Mouse (Mus musculus) thymus, adult 2 months (tissue): ENCODE measurements around the gene Angptl2. TPM values are rescaled to one million over a fixed set of nuclear protein-coding genes. Genes with fewer than 3 reads are reported as not detected.

Experiments used
- DNase-seq: peaks from one replicate; pipeline ENCODE4 v3.0.0; 2021
- H3K27ac ChIP-seq: fragments of 200-500 bp; 2 replicates; pipeline ENCODE4 v1.5.1; 2012; ENCODE audit warnings: low read length, control low read depth; ENCODE audit not compliant: control insufficient read depth, insufficient read depth
- H3K27me3 ChIP-seq: fragments of 200-500 bp; 2 replicates; pipeline ENCODE4 v1.6.1; 2012; ENCODE audit warnings: mild to moderate bottlenecking, low read length, moderate library complexity, mixed read lengths; ENCODE audit not compliant: control insufficient read depth, insufficient read depth
- H3K36me3 ChIP-seq: fragments of 200-500 bp; 2 replicates; pipeline ENCODE4 v1.6.1; 2012; ENCODE audit warnings: mild to moderate bottlenecking, low read length, moderate library complexity; ENCODE audit not compliant: control insufficient read depth, insufficient read depth
- H3K4me1 ChIP-seq: fragments of 200-500 bp; replicated peaks from 2 replicates; pipeline ENCODE4 v1.6.1; 2012; ENCODE audit warnings: low read length; ENCODE audit not compliant: control insufficient read depth, insufficient read depth
- H3K4me3 ChIP-seq: fragments of 200-500 bp; 2 replicates; pipeline ENCODE4 v1.5.1; 2012; ENCODE audit warnings: mild to moderate bottlenecking, low read length, control low read depth, moderate library complexity; ENCODE audit not compliant: control insufficient read depth, insufficient read depth
- CTCF ChIP-seq: fragments of 200-500 bp; IDR thresholded peaks from 2 replicates; pipeline ENCODE4 v1.5.1; 2012; ENCODE audit warnings: mild to moderate bottlenecking, control low read depth, low read length, moderate library complexity, borderline replicate concordance; ENCODE audit not compliant: control insufficient read depth, poor library complexity, insufficient read depth; ENCODE audit errors: extremely low read depth
- POLR2A ChIP-seq: fragments of 200-500 bp; IDR thresholded peaks from 2 replicates; pipeline ENCODE4 v1.6.1; 2012; ENCODE audit warnings: mild to moderate bottlenecking, low read length, control low read depth, moderate library complexity; ENCODE audit not compliant: control insufficient read depth, poor library complexity, insufficient read depth; ENCODE audit errors: extremely low read depth
- WGBS: fragments of 180-500 bp; shearing (Covaris S2); methylation state at CpG from one replicate; pipeline ENCODE4 v1.1.7; 2018; 5-methylcytosine and 5-hydroxymethylcytosine counted together
- polyA plus RNA-seq: library from polyadenylated mRNA; depleted of rRNA; stranded (reverse); fragments of >200 nt; gene quantifications from 2 replicates; pipeline ENCODE4 v1.2.3, GENCODE M21; 2012

Gene Angptl2
- polyA plus RNA-seq, 1 experiment, result 64.5 TPM

- Histone ChIP-seq H3K4me3 (no peak overlapping the region), H3K4me1 (no peaks in the 10 kb centered on the region), H3K27me3 (no peaks in the 10 kb centered on the region), H3K27ac (no peak overlapping the region), H3K36me3 (no peaks in the 10 kb centered on the region)
- DNase-seq, result no peak
- TF ChIP-seq POLR2A, result no peak
- no peak for TF ChIP-seq CTCF
- 93% methylated on average over 16 of the region's 16 CpGs for WGBS
Measured at GRCm38 (mm10) chr2:33179930-33180630, 35.8 kb upstream of the Angptl2 start.

- Histone ChIP-seq H3K4me1 (no peaks in the 10 kb centered on the region), H3K27ac (no peak overlapping the region), H3K4me3 (no peak overlapping the region), H3K36me3 (no peaks in the 10 kb centered on the region), H3K27me3 (no peaks in the 10 kb centered on the region)
- DNase-seq, result no peak
- no peak for TF ChIP-seq POLR2A
- TF ChIP-seq CTCF, result no peak
- 98% methylated on average over 7 of the region's 7 CpGs for WGBS
Measured at GRCm38 (mm10) chr2:33183321-33183720, 32.5 kb upstream of the Angptl2 start.

GRCm38 (mm10) chr2:33184641-33185040 lies 31.2 kb upstream of the Angptl2 start:
- DNase-seq, result no peak
- no peak overlapping the region for H3K4me3 ChIP-seq
- no peaks in the 10 kb centered on the region for H3K36me3 ChIP-seq
- no peaks in the 10 kb centered on the region for H3K4me1 ChIP-seq
- no peaks in the 10 kb centered on the region for H3K27me3 ChIP-seq
- WGBS, result 93% methylated on average over 10 of the region's 10 CpGs
- H3K27ac ChIP-seq, result no peak overlapping the region
- TF ChIP-seq POLR2A (no peak), CTCF (no peak)

GRCm38 (mm10) chr2:33185258-33185657 lies 30.6 kb upstream of the Angptl2 start:
- peak; percentile 67 for DNase-seq
- TF ChIP-seq POLR2A (no peak), CTCF (peak; percentile 81)
- H3K27ac ChIP-seq, result no peak overlapping the region

GRCm38 (mm10) chr2:33186505-33186904 lies 29.4 kb upstream of the Angptl2 start:
- H3K27me3 ChIP-seq, result no peaks in the 10 kb centered on the region

More at GRCm38 (mm10) chr2:33185258-33185657, 30.6 kb upstream of the Angptl2 start:
- 85% methylated on average over 7 of the region's 7 CpGs for WGBS
- Histone ChIP-seq H3K27me3 (no peaks in the 10 kb centered on the region), H3K36me3 (no peaks in the 10 kb centered on the region), H3K4me3 (no peak overlapping the region), H3K4me1 (no peaks in the 10 kb centered on the region)

GRCm38 (mm10) chr2:33187874-33188273 lies 28.0 kb upstream of the Angptl2 start:
- no peak for DNase-seq
- TF ChIP-seq POLR2A (no peak), CTCF (no peak)
- Histone ChIP-seq H3K4me1 (no peaks in the 10 kb centered on the region), H3K4me3 (no peak overlapping the region), H3K27me3 (no peaks in the 10 kb centered on the region), H3K27ac (no peak overlapping the region), H3K36me3 (no peaks in the 10 kb centered on the region)
- 81% methylated on average over 2 of the region's 2 CpGs for WGBS

More at GRCm38 (mm10) chr2:33186505-33186904, 29.4 kb upstream of the Angptl2 start:
- Histone ChIP-seq H3K36me3 (no peaks in the 10 kb centered on the region), H3K4me3 (no peak overlapping the region), H3K27ac (no peak overlapping the region), H3K4me1 (no peaks in the 10 kb centered on the region)
- DNase-seq, result no peak
- no peak for TF ChIP-seq POLR2A
- TF ChIP-seq CTCF, result no peak
- WGBS, result 96% methylated on average over 7 of the region's 7 CpGs

GRCm38 (mm10) chr2:33188925-33189670 lies 26.8 kb upstream of the Angptl2 start:
- Histone ChIP-seq H3K27me3 (no peaks in the 10 kb centered on the region), H3K27ac (no peak overlapping the region), H3K36me3 (no peaks in the 10 kb centered on the region), H3K4me1 (no peaks in the 10 kb centered on the region), H3K4me3 (no peak overlapping the region)
- 97% methylated on average over 6 of the region's 6 CpGs for WGBS
- DNase-seq, result no peak
- TF ChIP-seq POLR2A (no peak), CTCF (no peak)
